Mouse (Mus musculus) layer of hippocampus, postnatal 25 days (tissue): Measurements from ENCODE around the gene Slc25a26. TPM values are rescaled to one million over a fixed set of nuclear protein-coding genes. Genes with fewer than 3 reads are reported as not detected.
"Not testable (repeated sequence)": the region's sequence is repeated elsewhere in the genome, so short reads cannot be mapped to it uniquely, and the experiment has no call there.

Experiments used
- DNase-seq, 2 experiments: peaks; one replicate each; pipeline ENCODE4 v3.0.0; 2022; ENCODE audit warnings: mixed read lengths in 2 of 2, low spot score in 1 of 2; ENCODE audit errors: extremely low spot score in 1 of 2
- total RNA-seq, 2 experiments: library from RNA; stranded (reverse); gene quantifications; 2 replicates each; pipeline ENCODE4 v1.2.3; 2021

The Slc25a26 gene
- total RNA-seq, 2 experiments from 2014 or later, result 18.4 to 24.6 TPM

DNA sequence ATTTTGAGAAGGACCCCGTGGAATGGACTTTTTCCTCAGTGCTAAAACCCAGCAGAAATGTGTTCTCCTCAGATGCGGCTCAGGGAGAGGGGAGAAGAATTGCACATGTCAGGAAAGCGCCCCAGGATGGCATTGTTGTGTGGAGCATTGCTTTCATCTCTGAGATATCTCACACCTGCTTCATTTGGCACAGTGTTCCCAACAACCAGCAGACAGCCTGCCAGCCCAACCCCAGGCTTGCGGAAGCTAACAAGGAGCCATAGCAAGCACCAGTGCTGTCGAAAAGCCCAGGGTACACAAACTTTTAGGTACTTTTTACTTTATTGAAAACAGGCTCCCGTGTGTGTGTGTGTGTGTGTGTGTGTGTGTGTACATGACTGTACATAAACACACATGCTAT lies 50.2 kb downstream of the Slc25a26 start:
- DNase-seq, result no peak

DNA sequence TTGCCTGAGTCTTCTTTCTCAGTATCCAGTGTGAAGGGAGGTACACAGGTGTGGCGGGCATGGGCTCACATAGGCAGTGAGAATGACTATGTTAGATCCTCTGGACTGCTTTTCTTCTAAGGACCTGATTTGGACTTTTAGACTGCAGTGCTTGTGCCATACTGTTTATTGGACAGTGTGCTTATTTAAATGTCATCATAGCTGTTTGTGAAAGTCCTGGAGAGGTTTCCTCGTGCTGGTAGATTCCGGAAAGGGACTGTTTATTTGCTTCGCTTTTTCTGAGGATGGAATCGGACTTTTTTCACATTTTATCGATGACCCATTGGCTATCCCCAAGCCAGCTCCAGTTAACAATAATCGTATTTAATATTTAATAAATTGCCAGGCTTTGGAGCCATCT lies 50.7 kb downstream of the Slc25a26 start:
- no peak for DNase-seq

DNA sequence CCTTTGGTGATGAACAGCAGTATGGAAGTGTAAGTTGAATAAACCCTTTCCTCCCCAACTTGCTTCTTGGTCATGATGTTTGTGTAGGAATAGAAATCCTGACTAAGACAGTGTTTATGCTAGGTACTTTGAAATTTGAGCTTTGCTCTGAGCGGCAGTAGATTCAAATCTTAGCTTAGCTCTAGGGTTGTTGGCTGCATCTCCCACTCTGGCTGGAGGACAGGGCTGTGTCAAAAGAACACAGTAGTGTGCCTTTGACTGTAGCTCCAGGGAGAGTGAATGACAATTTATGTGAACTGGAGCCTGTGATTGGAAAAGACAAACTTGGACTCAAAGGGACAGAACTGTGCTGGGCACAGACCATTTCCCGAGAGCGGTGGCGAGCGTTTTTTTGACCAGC lies 53.0 kb downstream of the Slc25a26 start:
- DNase-seq, result no peak

DNA sequence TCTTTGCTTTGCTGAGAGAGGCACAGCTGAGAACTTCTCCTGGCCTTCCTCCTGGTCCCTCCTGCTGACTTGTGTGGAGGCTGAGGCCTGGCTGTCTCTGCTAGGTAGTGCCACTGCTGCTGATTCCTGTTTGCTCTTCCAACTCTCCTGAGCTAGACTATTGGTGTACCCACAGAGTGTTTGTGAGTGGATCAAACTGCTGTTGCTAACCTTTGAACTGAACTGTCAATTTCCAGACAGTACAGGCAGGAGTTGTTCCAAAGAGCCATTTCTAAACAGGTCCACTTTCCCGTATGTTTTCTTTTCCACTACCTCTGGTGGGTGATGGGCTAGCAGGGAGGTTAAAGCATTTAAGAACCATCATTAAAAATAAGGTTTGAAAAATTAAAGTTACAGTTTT lies 58.5 kb downstream of the Slc25a26 start:
- not testable (repeated sequence) for DNase-seq

DNA sequence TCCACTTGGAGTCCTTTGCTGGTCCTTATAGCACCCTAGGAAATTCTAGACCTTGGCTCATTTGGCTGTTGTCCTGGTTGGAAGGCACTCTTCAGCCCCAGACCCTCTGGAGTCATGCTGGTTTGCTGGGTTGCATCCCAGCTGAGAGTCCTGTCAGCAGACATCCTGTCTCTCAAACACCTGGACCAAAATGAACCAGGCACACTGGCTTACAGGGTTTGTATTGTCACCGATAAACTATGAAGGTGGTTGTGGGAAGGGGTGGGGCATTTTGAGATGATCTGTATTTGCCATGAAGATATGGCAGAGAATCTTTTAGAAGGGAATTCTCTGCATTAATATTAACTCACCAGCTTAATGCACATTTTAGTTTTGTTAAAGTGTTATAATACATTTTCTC lies 60.8 kb downstream of the Slc25a26 start:
- DNase-seq, result no peak

DNA sequence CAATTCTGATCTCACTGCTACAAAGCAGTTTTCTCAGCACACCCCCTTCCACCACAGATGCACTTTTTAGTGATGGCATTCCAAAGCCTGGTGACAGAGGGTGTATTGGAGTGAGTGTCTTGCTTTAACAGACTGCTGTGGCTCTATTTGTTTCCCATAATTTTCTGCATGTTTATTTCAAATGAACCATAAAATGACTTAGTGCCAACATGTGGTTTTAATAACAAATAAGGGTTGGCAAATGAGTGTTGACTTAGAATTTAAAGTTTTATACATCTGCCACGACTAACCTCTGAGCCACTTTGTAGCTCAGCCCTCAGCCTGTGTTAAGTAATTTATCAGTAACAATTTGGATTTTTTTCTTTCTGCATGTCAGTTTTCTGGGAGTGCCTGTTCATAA lies 61.2 kb downstream of the Slc25a26 start:
- DNase-seq, result no peak

DNA sequence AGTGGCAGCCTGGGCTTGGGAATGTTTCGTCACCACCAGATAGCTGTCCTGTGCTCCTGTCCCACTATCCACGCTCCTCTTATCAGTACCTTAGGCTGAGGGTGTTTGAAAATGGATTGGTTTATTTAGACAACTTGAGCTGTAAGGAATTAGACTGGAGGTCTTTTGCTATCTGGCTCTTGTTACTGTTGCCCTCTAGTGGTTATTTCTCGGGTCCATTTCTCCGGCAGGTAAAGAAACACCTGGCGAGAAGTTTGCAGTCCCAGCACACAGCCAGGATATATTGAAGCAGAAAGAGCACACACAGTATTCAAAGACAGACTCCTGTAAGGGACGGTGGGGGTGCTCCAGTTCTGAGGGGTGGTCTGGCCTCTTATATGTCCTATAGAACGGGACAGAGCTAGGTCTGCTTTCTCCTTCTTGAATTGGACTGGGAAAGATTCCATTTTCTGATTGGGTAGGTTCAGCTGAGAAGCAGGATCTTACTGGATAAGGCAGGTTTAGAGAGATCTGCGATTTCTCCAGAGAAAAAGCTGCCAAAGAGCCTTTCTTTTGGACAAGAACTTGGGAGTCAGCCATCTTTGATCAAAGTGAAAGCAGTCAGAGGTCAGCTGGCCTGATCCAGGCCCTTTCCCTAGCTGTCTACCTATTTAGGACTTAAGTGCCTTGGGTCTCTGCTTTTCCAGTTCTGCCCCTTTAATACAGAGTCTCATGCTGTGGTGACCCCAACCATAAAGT lies 63.2 kb downstream of the Slc25a26 start:
- DNase-seq, result no peak

DNA sequence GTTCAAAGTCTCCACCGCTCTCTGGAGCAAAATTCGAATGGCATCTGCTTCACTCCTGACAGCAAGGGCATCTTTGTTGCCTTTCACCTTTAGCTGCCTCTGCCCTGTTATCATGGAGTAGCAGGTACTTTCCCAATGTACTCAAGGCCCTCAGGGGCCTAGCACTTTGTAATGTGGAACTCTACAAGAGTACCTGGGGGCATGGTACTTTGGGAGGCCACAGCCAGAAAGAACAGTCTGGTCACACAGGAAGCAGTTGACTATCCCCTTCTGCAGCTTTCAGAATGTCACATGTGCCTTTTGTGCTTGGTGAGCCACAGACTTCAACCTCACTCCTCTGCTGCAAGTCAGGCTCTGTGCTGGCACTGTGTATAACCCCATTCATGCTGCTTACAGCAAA lies 65.6 kb downstream of the Slc25a26 start:
- DNase-seq, result no peak

DNA sequence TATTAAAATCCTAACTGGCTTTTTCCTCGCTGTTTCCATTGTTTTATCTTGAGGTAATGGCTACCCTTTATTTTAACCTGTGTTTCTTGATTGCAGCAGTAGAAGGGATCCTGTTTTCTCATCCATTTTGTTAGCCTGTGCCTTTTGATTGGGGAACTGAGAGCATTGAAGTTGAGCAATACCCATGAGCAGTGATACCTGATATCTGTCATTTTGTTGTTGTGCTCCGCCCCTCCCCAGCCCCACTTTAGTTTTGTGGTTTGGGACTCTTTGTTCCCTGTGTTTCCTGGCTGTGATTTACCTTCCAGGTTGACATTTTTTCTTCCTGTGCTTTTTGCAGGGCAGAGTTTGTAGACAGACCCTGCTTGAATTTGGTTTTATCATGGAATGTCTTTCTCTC lies 67.9 kb downstream of the Slc25a26 start:
- no peak for DNase-seq

DNA sequence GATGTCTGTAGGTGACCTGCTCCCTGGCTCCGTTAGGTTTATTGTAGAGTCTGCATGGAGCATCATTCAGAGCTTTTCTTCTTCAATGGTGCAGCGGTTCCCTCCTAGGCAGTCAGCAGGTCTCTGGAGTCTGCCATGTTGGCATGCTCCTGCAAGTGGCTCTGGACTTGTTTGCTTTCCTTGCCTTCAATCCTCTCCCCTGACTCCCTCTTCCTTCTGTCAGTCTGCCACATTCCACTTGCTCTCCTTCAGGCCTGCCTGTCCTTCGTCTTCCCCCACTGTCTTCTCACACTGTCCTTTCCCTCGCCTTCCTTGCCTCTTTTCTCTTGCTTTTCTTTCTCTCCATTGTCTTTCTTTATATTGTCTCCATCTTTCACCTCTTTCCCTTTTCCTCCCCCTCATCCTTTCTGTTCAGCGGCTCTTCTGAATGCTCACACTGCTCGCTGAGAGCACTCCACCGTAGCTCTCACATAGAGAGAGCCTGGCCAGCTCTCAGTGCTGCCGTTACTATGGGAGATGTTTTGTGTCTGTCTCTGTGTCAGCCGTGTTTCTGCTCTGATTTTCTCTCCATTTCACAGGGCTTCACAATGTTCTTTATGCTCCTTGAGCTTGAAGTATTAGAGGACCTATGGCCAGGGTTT lies 75.5 kb downstream of the Slc25a26 start:
- no peak for DNase-seq

DNA sequence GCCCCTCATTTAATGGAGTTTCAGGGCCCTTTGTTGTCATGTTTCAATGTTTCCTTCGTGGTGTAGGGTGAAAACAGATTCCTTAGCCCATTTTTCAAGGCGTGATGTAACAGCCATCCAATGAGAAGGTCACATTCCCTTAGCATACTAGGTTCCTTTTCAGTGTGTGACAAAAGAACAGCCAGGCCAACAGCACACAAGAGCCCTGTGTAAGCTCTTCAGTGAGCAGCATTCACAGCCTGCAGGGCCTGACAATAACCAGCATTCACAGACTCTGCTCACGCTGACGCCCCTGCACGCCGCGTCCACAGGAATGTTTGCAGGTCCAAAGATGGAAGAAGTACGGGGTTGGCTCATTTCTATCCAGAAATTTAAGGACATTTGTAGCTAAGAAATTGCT lies 77.9 kb downstream of the Slc25a26 start:
- DNase-seq, result no peak

DNA sequence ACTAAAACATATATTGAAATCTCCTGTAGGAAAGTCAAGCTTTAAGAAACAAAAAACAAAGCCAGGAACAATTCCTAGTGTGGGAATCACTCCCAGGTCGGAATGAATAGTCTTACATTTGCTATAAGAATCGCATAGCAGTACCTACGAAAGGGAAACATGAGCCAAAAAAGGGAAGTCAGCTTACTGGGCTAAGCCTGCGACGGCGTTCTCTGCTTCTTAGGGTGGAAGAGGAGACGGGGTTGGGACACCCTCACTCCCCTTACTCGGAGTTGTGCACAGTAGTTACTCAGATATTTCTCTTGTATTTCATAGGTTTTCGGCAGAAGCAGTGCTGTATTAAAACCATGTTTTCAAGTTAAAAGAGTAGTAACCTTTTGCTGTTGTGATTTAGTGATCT lies 81.9 kb downstream of the Slc25a26 start:
- no peak for DNase-seq

DNA sequence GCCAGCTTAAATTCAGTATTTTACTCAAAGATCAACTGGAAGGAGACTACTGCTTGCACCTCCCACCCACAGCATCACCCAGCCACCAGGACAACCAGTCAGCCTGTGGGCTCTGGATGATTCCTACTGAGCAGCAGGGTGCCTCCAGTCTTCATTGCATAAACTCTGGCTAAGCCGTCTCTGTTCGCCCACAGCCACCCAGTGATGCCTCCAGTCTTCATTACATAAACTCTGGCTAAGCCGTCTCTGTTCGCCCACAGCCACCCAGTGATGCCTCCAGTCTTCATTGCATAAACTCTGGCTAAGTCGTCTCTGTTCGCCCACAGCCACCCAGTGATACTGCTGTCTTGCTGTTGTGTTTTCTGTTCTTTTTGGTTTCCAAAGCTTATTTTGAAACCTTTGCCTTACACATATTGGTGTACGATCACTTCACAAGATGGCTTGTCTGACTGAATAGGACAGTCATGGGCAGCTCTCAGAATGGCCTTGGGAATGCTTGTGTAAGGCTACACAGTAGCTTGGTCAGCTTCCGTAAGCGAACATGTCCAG lies 84.1 kb downstream of the Slc25a26 start:
- DNase-seq, result no peak

DNA sequence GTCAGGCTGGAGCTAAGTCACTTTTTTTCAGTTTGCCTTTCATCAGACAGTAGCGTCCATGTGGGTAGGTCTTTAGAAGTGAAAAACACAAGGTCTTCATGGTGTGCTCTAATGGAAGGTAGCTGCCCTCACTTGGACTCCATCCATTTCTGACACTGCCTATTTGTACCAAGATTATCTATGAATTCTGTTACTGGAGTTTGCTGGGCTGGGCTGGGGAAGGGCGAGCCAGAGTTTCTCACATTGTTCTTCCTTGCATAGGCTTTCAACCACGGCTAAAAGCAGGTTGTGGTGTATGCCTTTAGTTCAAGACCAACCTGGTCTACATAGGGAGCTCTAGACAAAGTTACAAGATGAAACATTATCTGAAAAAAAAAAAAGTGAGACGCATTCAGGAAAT lies 84.8 kb downstream of the Slc25a26 start:
- no peak for DNase-seq

DNA sequence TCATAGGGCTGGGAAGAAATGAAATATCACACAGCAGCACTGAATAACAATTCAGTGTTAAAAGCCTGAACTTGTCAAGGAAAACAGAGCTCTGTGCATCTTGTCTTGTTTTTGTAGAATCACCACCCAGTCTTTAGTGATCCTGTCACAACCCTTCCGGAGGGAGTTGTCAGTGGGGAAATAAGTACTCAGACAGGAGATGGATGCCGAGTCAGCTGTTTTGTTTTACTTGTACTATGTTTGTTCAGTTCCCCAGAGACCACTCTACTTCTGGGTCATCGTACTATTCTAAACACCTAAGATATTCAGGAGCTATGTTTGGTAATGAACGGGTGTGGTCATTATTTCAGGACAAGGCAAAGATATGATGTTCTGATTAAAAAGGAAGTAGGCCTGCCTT lies 88.2 kb downstream of the Slc25a26 start:
- DNase-seq, result no peak

DNA sequence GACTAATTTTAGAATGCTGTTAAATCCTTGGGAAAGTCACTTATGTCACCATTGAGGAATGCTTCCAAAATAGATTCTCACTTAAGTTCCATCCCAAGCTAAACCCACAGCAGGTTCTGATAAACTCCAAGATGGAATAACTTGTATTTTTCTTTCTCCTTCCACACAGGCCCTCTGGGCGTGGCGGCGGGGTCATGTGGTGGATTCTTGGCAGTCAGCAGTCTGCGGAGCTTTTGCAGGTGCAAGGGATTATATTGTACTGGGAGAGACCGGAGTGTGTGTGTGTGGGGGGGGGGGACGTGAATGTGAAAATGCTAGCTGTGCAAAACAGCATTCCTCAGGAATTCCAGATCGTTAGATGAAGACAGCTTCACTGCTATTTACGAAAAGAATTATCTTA lies 92.1 kb downstream of the Slc25a26 start:
- no peak for DNase-seq

DNA sequence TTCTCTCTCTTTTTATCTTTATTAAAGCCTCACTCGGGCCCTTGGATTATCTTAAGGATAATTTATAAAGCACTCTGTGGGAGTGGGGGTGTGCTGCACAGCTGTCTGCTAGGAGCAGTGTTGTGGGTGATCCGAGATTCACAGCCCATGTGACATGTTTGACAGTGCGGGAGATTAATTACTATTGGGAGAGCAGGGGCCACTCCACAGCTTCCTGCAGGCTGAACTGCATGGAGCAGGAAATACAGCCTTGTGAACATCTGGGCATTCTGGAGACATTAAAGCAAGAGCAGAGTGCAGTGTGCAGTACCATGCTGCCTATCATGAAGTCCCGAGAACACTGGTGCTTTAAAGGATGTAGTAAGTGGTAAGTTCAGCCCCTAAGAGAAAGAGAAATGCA lies 92.6 kb downstream of the Slc25a26 start:
- DNase-seq, result no peak

DNA sequence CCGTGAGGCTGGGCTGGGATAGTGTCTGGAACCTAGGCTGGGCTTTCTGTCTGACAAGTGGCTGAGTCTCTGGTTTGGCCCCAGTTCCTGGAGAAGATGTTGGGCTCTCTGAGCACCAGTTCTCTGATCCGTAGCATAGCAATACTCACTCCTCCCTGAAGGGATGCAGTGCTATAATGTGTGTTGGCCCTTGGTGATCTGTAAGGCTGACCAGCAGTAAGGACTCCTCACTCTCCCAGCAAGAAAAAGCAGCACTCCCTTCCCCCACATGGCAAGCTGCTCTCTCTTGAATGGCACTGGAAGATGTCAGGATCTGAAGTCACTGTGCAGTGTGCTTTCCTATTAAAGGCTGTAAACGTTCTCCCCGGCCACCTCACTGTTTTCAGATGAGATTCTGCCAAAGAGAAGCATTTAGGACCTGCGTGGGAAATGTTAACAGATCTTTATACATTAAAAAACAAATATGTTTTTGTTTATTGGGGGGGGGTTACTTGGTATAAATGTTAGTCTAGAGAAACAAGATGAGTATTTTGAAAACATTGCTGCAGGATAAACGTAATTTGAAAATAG lies 94.0 kb downstream of the Slc25a26 start:
- DNase-seq, result peak in 1 of 2 experiments; percentile 2

DNA sequence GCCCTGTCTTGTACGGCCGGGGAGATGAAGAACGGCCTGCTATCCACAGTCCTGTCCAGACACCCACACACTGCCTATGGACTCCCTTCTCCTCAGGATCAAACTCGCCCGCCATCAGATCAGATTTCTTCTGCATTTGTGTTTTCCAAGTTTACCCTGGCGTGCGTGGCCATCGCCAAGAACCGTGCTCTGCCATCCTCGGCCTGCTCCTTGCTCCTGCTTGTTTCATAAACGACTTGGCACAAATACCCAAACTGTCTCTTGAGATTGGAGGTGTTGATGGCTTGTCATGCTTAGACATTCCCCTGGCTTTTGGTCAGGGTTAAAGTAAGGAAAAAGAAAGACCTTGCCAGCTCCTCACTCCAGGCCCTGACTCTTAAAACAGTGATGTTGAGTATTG lies 94.6 kb downstream of the Slc25a26 start:
- no peak for DNase-seq

DNA sequence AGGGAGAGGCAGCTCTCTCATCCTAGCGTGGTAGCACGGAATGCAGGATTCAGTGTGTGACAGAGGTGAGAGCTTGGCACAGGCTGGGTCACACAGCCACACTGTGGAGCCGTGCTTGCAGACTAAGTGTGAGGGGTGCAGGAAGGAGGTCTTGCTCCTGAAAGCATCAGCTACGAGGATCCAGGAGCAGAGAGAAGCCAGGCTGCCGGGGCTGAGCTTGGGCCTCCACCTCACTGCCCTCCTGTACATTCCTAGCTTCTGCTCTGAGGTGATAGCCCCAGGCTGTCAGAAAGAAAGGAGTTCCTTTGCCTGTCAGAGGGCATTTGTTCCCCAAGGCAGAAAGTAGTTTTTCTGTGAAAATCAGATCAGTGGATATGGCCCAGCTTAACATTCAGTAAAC lies 95.1 kb downstream of the Slc25a26 start:
- DNase-seq, result no peak

DNA sequence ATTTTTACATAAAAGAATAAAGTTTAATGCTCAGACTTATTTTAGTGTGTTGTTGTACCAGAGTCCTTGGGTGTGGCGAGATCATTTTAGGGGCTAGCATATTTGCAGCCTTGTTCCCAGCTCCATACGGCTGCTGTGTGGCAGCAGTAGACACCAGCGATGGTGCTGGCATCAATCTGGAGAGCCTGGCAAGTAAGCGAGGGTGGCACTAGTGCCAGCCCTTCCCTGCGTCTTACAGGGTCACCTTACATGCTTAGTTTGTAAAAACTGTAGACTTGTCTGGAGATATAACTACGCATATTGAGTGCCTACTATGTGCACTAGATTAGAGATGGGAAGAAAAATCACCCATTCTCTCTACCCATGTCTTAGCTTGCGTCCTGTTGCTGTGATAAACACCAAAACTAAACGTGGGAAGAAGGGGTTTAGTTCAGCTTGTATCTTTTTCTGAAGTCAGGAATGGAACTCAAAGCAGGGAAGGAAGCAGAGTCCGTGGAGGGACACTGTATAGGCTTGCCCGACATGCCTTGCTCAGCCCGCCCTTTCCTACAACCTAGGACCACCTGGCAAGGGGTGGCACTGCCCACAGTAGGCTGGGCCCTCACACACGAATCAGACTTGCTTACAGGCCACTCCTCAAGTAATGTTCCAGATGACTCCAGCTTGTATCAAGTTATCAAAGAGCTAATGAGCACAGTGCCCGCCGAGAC lies 96.1 kb downstream of the Slc25a26 start:
- no peak for DNase-seq
